In genomic region chr6:29693953-29694352, GRCm38 (mm10) we compare ENCODE assay signal across 8 mouse cellular contexts. TPM values are rescaled to one million over a fixed set of nuclear protein-coding genes. Genes with fewer than 3 reads are reported as not detected.
A peak's percentile ranks its signal among the peaks of the same experiment; 100 is the strongest.
DNase-seq lines count a peak whose midpoint lies in the region; ATAC-seq and TF ChIP-seq lines count a peak whose summit lies in the region.

Gene Tspan33 (plus strand): TSS chr6:29694222.

- peak; percentile 96 for DNase-seq in kidney, postnatal 10 days
- peak; percentile 87 for DNase-seq in liver, embryonic 11.5 days (ENCODE audit: low spot score)
- DNase-seq in spleen, postnatal 4 days (ENCODE audit: low spot score in 2 of 2): peak; percentile 95 to 96

- no peaks in the 10 kb centered on the region for H3K9me3 ChIP-seq in heart, embryonic 13.5 days
- H3K9me3 ChIP-seq in liver, embryonic 11.5 days (ENCODE audit: control insufficient read depth, low read length): no peaks in the 10 kb centered on the region

- peak; percentile 98 for ATAC-seq in CD4-positive, CD25-positive, alpha-beta regulatory T cell, adult 4 months
- peak; percentile 83 for ATAC-seq in erythroid progenitor cell, adult 5-6 weeks (replicated peaks; ENCODE audit: low FRiP score, poor library complexity, severe bottlenecking)
- peak; percentile 93 for ATAC-seq in heart, embryonic 13.5 days (ENCODE audit: extremely low read depth, insufficient number of reproducible peaks, low FRiP score, low TSS enrichment)
- peak; percentile 84 for ATAC-seq in liver, embryonic 11.5 days (replicated peaks; ENCODE audit: low FRiP score)

- H3K27ac ChIP-seq in brown adipose tissue, adult 24 weeks (replicated peaks; ENCODE audit: low read depth, low read length): no peak within 1 kb of the TSS
- no peak within 1 kb of the TSS for H3K27ac ChIP-seq in heart, embryonic 13.5 days (replicated peaks)
- peak within 1 kb of the TSS; percentile 77 for H3K27ac ChIP-seq in liver, embryonic 11.5 days (ENCODE audit: low read depth, low read length)

- no peaks in the 10 kb centered on the region for H3K36me3 ChIP-seq in heart, embryonic 13.5 days
- H3K36me3 ChIP-seq in liver, embryonic 11.5 days (ENCODE audit: control insufficient read depth, insufficient read depth, low read length): 0 out of 2 replicates have a peak, but pooled peaks cover under 1% of the 10 kb centered on the region
- no peaks in the 10 kb centered on the region for H3K36me3 ChIP-seq in myocyte (ENCODE audit: control insufficient read depth, insufficient read depth)

- H3K4me2 ChIP-seq in heart, embryonic 13.5 days: peak within 1 kb of the TSS; percentile 99
- peak within 1 kb of the TSS; percentile 73 for H3K4me2 ChIP-seq in liver, embryonic 11.5 days
- peak within 1 kb of the TSS; percentile 74 for H3K4me2 ChIP-seq in myocyte (ENCODE audit: low read depth)

- H3K79me2 ChIP-seq in myocyte (ENCODE audit: control insufficient read depth, insufficient read depth): no peaks in the 10 kb centered on the region

- peak within 1 kb of the TSS; percentile 89 for H3K9ac ChIP-seq in heart, embryonic 13.5 days
- H3K9ac ChIP-seq in liver, embryonic 11.5 days (ENCODE audit: low read depth, low read length): peak within 1 kb of the TSS; percentile 95

- WGBS in heart, embryonic 13.5 days: under 1% methylated on average over 41 of the region's 41 CpGs
- under 1% methylated on average over 38 of the region's 41 CpGs for WGBS in liver, embryonic 11.5 days

- peak within 1 kb of the TSS; percentile 52 for H3ac ChIP-seq in myocyte (ENCODE audit: control insufficient read depth, insufficient read length)

- peak; percentile 48 for TF ChIP-seq POLR2A in myocyte (IDR thresholded peaks at IDR 0.05; ENCODE audit: insufficient read length, low read depth)

- H3K4me1 ChIP-seq in brown adipose tissue, adult 24 weeks (ENCODE audit: control insufficient read depth, insufficient read depth, insufficient read length, low read length): no peaks in the 10 kb centered on the region
- H3K4me1 ChIP-seq in heart, embryonic 13.5 days: peaks cover 12% of the 10 kb centered on the region
- H3K4me1 ChIP-seq in liver, embryonic 11.5 days (replicated peaks; ENCODE audit: control insufficient read depth, insufficient read depth, low read length): peaks cover 13% of the 10 kb centered on the region

- H3K27me3 ChIP-seq in heart, embryonic 13.5 days (replicated peaks): peaks cover 47% of the 10 kb centered on the region
- peaks cover 20% of the 10 kb centered on the region for H3K27me3 ChIP-seq in liver, embryonic 11.5 days (replicated peaks; ENCODE audit: control insufficient read depth, insufficient read depth, low read length)
- peaks cover 17% of the 10 kb centered on the region for H3K27me3 ChIP-seq in myocyte (ENCODE audit: control insufficient read depth, insufficient read depth, insufficient read length)

- H3K4me3 ChIP-seq in brown adipose tissue, adult 24 weeks (ENCODE audit: insufficient read depth, low read depth, low read length): peak within 1 kb of the TSS; percentile 61
- H3K4me3 ChIP-seq in heart, embryonic 13.5 days: peak within 1 kb of the TSS; percentile 86
- H3K4me3 ChIP-seq in liver, embryonic 11.5 days (ENCODE audit: low read depth, low read length): peak within 1 kb of the TSS; percentile 90
- H3K4me3 ChIP-seq in myocyte: peak within 1 kb of the TSS; percentile 13

TF ChIP-seq in myocyte, 11 proteins besides CTCF, POLR2A, EP300 and RAD21:
- TF ChIP-seq POLR2AphosphoS2 (IDR thresholded peaks at IDR 0.05; ENCODE audit: insufficient read length, low read depth): no peak
- TF ChIP-seq CEBPB (IDR thresholded peaks at IDR 0.05; ENCODE audit: insufficient read depth, poor library complexity, severe bottlenecking): no peak
- TF ChIP-seq MYOG (IDR thresholded peaks at IDR 0.05; ENCODE audit: control insufficient read depth in 1 of 3, insufficient read depth in 1 of 3, insufficient read length in 2 of 3, low read depth in 2 of 3): peak in 2 of 3 experiments; percentile 44 to 85
- peak in 2 of 3 experiments; percentile 87 to 91 for TF ChIP-seq MYOD1 (IDR thresholded peaks at IDR 0.05; ENCODE audit: control insufficient read depth in 1 of 3, insufficient read length in 2 of 3, low read depth in 2 of 3)
- no peak for TF ChIP-seq TCF12 (IDR thresholded peaks at IDR 0.05; ENCODE audit: insufficient read depth, poor library complexity, severe bottlenecking)
- no peak for TF ChIP-seq USF1 (IDR thresholded peaks at IDR 0.05; ENCODE audit: low read depth)
- no peak for TF ChIP-seq REST (IDR thresholded peaks at IDR 0.05; ENCODE audit: insufficient read depth, insufficient read length)

RNA-seq across cellular contexts. Expression of gene Tspan33, which starts in this region (rescaled TPM):
- under 1 TPM in 1 of 2 experiments, not detected in 1; 0.20 TPM for polyA plus RNA-seq in CD4-positive, CD25-positive, alpha-beta regulatory T cell, adult 4 months (2017; shearing (Covaris generic))
- polyA plus RNA-seq in brown adipose tissue, adult 24 weeks (2012; ENCODE audit: insufficient read depth, insufficient read length, missing spikeins): 0.67 TPM in 1 of 2 replicates, not detected in the other
- total RNA-seq in erythroid progenitor cell, adult 5-6 weeks (2015; ENCODE audit: low replicate concordance): 519 and 520 TPM in 2 replicates
- total RNA-seq in erythroid progenitor cell, adult 5-6 weeks (2017; ENCODE audit: low replicate concordance): 729 and 794 TPM in 2 replicates
- 5.8 and 9.4 TPM in 2 replicates for polyA plus RNA-seq in heart, embryonic 13.5 days (2015; fragmentation: Nextera tagmentation; extraction: Ambion mirVana)
- polyA plus RNA-seq in liver, embryonic 11.5 days (2014; fragmentation: Nextera tagmentation; extraction: Ambion mirVana): 44.8 and 53.0 TPM in 2 replicates
- 8.6 TPM for polyA plus RNA-seq in myocyte (2012; fragmentation: generic; extraction: Trizol)

Comparison
In these comparisons a context has a peak if more than half of its experiments do, and no peak if none do; other contexts are left out.
1. Peak in ATAC-seq in CD4-positive, CD25-positive, alpha-beta regulatory T cell, adult 4 months; RNA of the gene not detected or under 1 TPM.
2. H3K4me3 ChIP-seq: peak in every context shown above with its lines; median percentile 90 in liver, embryonic 11.5 days; 86 in heart, embryonic 13.5 days; 61 in brown adipose tissue, adult 24 weeks; 13 in myocyte.